Comparison of ENCODE assay signal across 9 mouse cellular contexts in the genomic region with DNA sequence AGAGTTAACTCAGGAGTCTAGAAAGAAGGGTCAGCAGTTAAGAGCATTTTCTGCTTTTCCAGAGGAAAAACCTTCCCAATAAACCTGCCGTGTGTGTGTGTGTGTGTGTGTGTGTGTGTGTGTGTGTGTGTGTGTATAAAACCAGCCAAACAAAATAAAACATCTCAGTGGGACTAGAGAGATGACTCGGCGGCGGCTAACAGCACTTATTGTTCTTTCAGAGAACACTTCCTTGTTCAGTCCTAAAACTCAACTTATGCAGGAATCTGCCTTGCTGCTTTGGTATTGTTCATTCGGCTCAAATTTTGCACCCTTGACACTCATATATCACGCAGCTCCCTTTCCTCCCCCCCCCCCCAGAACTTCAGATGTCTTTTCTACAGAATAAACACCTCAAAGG. TPM values are rescaled to one million over a fixed set of nuclear protein-coding genes. Genes with fewer than 3 reads are reported as not detected.
DNase-seq lines count a peak whose midpoint lies in the region; ATAC-seq and TF ChIP-seq lines count a peak whose summit lies in the region.
"Had no signal": no experiment of that assay in that cellular context is flagged by ENCODE, and none has a peak within 500 bp of the region (broad histone marks: within the 10 kb centered on the region; RNA-seq: fewer than 3 reads in every experiment).

No protein-coding gene starts in this region.

- TF ChIP-seq CTCF in liver, postnatal 0 days (IDR thresholded peaks at IDR 0.05; ENCODE audit: low read depth): no peak

- 0 out of 2 replicates have a peak overlapping the region, but pooled peaks have one; percentile 12 for H3K4me2 ChIP-seq in liver, embryonic 11.5 days
- peak overlapping the region; percentile 20; the same call in 1 of the 2 replicates for H3K4me2 ChIP-seq in heart, embryonic 16.5 days (ENCODE audit: low read depth, low read length)
- H3K4me2 ChIP-seq in liver, postnatal 0 days (ENCODE audit: low read depth, low read length): 0 out of 2 replicates have a peak overlapping the region, but pooled peaks have one; percentile 19

- no peak for TF ChIP-seq EP300 in liver, postnatal 0 days (IDR thresholded peaks at IDR 0.05; ENCODE audit: low read depth)

- DNase-seq in CD4-positive, CD25-positive, alpha-beta regulatory T cell, adult 2 months (ENCODE audit: low read depth, low spot score): peak; percentile 27
- no peak for DNase-seq in liver, embryonic 11.5 days (ENCODE audit: low spot score)
- no peak for DNase-seq in liver
- DNase-seq in liver, postnatal 0 days: no peak
- no peak for DNase-seq in layer of hippocampus, postnatal 10 days (ENCODE audit: low spot score in 2 of 2)
- DNase-seq in gastrocnemius, postnatal 10 days: no peak
- DNase-seq: retina, postnatal 1 day had no signal

- no peak overlapping the region for H3K4me3 ChIP-seq in liver, embryonic 11.5 days (ENCODE audit: low read depth, low read length)
- no peak overlapping the region for H3K4me3 ChIP-seq in heart, embryonic 16.5 days (ENCODE audit: low read length)
- H3K4me3 ChIP-seq in liver, postnatal 0 days (ENCODE audit: low read depth, low read length): no peak overlapping the region

- peaks cover 3% of the 10 kb centered on the region; the same call in 1 of the 2 replicates for H3K9me3 ChIP-seq in liver, embryonic 11.5 days (ENCODE audit: control insufficient read depth, low read length)
- H3K9me3 ChIP-seq in heart, embryonic 16.5 days (replicated peaks; ENCODE audit: control insufficient read depth, low read length): no peaks in the 10 kb centered on the region
- no peaks in the 10 kb centered on the region for H3K9me3 ChIP-seq in liver, postnatal 0 days (ENCODE audit: low read length)

- no peak overlapping the region for H3K9ac ChIP-seq in liver, embryonic 11.5 days (ENCODE audit: low read depth, low read length)
- no peak overlapping the region for H3K9ac ChIP-seq in heart, embryonic 16.5 days (ENCODE audit: low read length)
- H3K9ac ChIP-seq in liver, postnatal 0 days (replicated peaks): no peak overlapping the region

- no peaks in the 10 kb centered on the region for H3K36me3 ChIP-seq in liver, embryonic 11.5 days (ENCODE audit: control insufficient read depth, insufficient read depth, low read length)
- no peaks in the 10 kb centered on the region for H3K36me3 ChIP-seq in heart, embryonic 16.5 days (ENCODE audit: control insufficient read depth, insufficient read depth)
- H3K36me3 ChIP-seq in liver, postnatal 0 days (replicated peaks; ENCODE audit: insufficient read depth, low read length): no peaks in the 10 kb centered on the region

- peaks cover under 1% of the 10 kb centered on the region; the same call in 1 of the 2 replicates for H3K4me1 ChIP-seq in liver, embryonic 11.5 days (replicated peaks; ENCODE audit: control insufficient read depth, insufficient read depth, low read length)
- peaks cover 10% of the 10 kb centered on the region for H3K4me1 ChIP-seq in heart, embryonic 16.5 days (ENCODE audit: control insufficient read depth, insufficient read depth, low read length)
- no peaks in the 10 kb centered on the region for H3K4me1 ChIP-seq in liver, postnatal 0 days (ENCODE audit: insufficient read depth)

- no peak for ATAC-seq in CD4-positive, CD25-positive, alpha-beta regulatory T cell, adult 4 months
- ATAC-seq in liver, embryonic 11.5 days (replicated peaks; ENCODE audit: low FRiP score): no peak
- no peak for ATAC-seq in heart, embryonic 16.5 days (replicated peaks; ENCODE audit: extremely low read depth, insufficient read depth, low FRiP score)
- ATAC-seq in liver, postnatal 0 days: no peak

- no peaks in the 10 kb centered on the region for H3K27me3 ChIP-seq in liver, embryonic 11.5 days (replicated peaks; ENCODE audit: control insufficient read depth, insufficient read depth, low read length)
- no peaks in the 10 kb centered on the region for H3K27me3 ChIP-seq in heart, embryonic 16.5 days (ENCODE audit: control insufficient read depth, insufficient read depth, low read length)
- no peaks in the 10 kb centered on the region for H3K27me3 ChIP-seq in liver, postnatal 0 days (ENCODE audit: insufficient read depth, low read length)

- 55% methylated on average over 6 of the region's 6 CpGs for WGBS in liver, embryonic 11.5 days
- 53% methylated on average over 6 of the region's 6 CpGs for WGBS in heart, embryonic 16.5 days
- 49% methylated on average over 6 of the region's 6 CpGs for WGBS in liver, postnatal 0 days (ENCODE audit: insufficient replicate concordance)

- H3K27ac ChIP-seq in liver, embryonic 11.5 days (ENCODE audit: low read depth, low read length): no peak overlapping the region; the same call in 1 of the 2 replicates
- peak overlapping the region; percentile 61 for H3K27ac ChIP-seq in heart, embryonic 16.5 days (ENCODE audit: low read length)
- peak overlapping the region; percentile 22; the same call in 1 of the 2 replicates for H3K27ac ChIP-seq in liver, postnatal 0 days (ENCODE audit: low read depth)

RNA-seq across cellular contexts. Expression of gene Sgpp1, which starts 30.9 kb away (rescaled TPM):
- polyA plus RNA-seq in CD4-positive, CD25-positive, alpha-beta regulatory T cell, adult 4 months (2017; shearing (Covaris generic)): 10 to 100 TPM in 1 of 2 experiments, 1 to 10 TPM in 1; 9.7 to 18.9 TPM
- polyA plus RNA-seq in liver, embryonic 11.5 days (2014; fragmentation: Nextera tagmentation; extraction: Ambion mirVana): 21.0 and 23.6 TPM in 2 replicates
- 13.2 and 15.9 TPM in 2 replicates for polyA plus RNA-seq in heart, embryonic 16.5 days (2015; fragmentation: Nextera tagmentation; extraction: Ambion mirVana)
- 13.8 and 17.4 TPM in 2 replicates for polyA plus RNA-seq in liver, postnatal 0 days (2015; fragmentation: Nextera tagmentation; extraction: Ambion mirVana)
- total RNA-seq in layer of hippocampus, postnatal 10 days (2021): 10 to 100 TPM; 28.5 to 29.6 TPM
- total RNA-seq in gastrocnemius, postnatal 10 days (2021): 10 to 100 TPM; 16.6 to 17.2 TPM

RNA-seq across cellular contexts. Expression of gene Syne2, which starts 51.5 kb away (rescaled TPM):
- 10 to 100 TPM; 10.9 to 19.2 TPM for polyA plus RNA-seq in CD4-positive, CD25-positive, alpha-beta regulatory T cell, adult 4 months (2017; shearing (Covaris generic))
- polyA plus RNA-seq in liver, embryonic 11.5 days (2014; fragmentation: Nextera tagmentation; extraction: Ambion mirVana): 17.9 and 21.5 TPM in 2 replicates
- 38.4 and 42.0 TPM in 2 replicates for polyA plus RNA-seq in heart, embryonic 16.5 days (2015; fragmentation: Nextera tagmentation; extraction: Ambion mirVana)
- polyA plus RNA-seq in liver, postnatal 0 days (2015; fragmentation: Nextera tagmentation; extraction: Ambion mirVana): 4.9 and 6.3 TPM in 2 replicates
- total RNA-seq in layer of hippocampus, postnatal 10 days (2021): 10 to 100 TPM; 29.2 to 29.4 TPM
- total RNA-seq in gastrocnemius, postnatal 10 days (2021): 10 to 100 TPM; 22.2 to 28.2 TPM
